Mouse (Mus musculus) kidney, adult 18-20 months (tissue): ENCODE data around the gene Dao.

ENCODE experiments used
- DNase-seq: peaks from one replicate; pipeline ENCODE4 v3.0.0; 2021

Dao gene

GRCm38 (mm10) chr5:114030652-114031051 is 27.1 kb downstream of the Dao start:
- no peak for DNase-seq

GRCm38 (mm10) chr5:114032161-114032763 is 28.8 kb downstream of the Dao start:
- no peak for DNase-seq

GRCm38 (mm10) chr5:114034393-114034792 is 30.9 kb downstream of the Dao start:
- no peak for DNase-seq

- peak; percentile 40 for DNase-seq
These were observed 31.6 kb downstream of the Dao start for GRCm38 (mm10) chr5:114035111-114035510.

GRCm38 (mm10) chr5:114040508-114040907 is 37.0 kb downstream of the Dao start:
- no peak for DNase-seq

- no peak for DNase-seq
These were observed 37.4 kb downstream of the Dao start for GRCm38 (mm10) chr5:114040911-114041310.

- DNase-seq, result no peak
These were observed 37.9 kb downstream of the Dao start for GRCm38 (mm10) chr5:114041327-114041930.

GRCm38 (mm10) chr5:114043800-114044199 is 40.3 kb downstream of the Dao start:
- DNase-seq, result no peak

GRCm38 (mm10) chr5:114045134-114045533 is 41.6 kb downstream of the Dao start:
- DNase-seq, result no peak

GRCm38 (mm10) chr5:114046151-114046550 is 42.6 kb downstream of the Dao start:
- no peak for DNase-seq

GRCm38 (mm10) chr5:114046604-114047003 is 43.1 kb downstream of the Dao start:
- no peak for DNase-seq

GRCm38 (mm10) chr5:114047182-114047581 is 43.7 kb downstream of the Dao start:
- no peak for DNase-seq

GRCm38 (mm10) chr5:114048731-114049308 is 45.3 kb downstream of the Dao start:
- no peak for DNase-seq

GRCm38 (mm10) chr5:114052246-114052761 is 48.8 kb downstream of the Dao start:
- DNase-seq, result peak; percentile 78

GRCm38 (mm10) chr5:114057129-114057731 is 53.7 kb downstream of the Dao start:
- DNase-seq, result no peak

GRCm38 (mm10) chr5:114061675-114062074 is 58.2 kb downstream of the Dao start:
- DNase-seq, result no peak

- DNase-seq, result no peak
These were observed 60.5 kb downstream of the Dao start for GRCm38 (mm10) chr5:114063958-114064357.

- no peak for DNase-seq
These were observed 61.7 kb downstream of the Dao start, which contains the start of gene Usp30 for GRCm38 (mm10) chr5:114065161-114065560. TSS of gene Usp30 (plus strand) at chr5:114065461.

GRCm38 (mm10) chr5:114066601-114067000 is 63.1 kb downstream of the Dao start:
- no peak for DNase-seq

- DNase-seq, result no peak
These were observed 64.0 kb downstream of the Dao start for GRCm38 (mm10) chr5:114067543-114067942.

GRCm38 (mm10) chr5:114067982-114068381 is 64.5 kb downstream of the Dao start:
- no peak for DNase-seq

- DNase-seq, result no peak
These were observed 67.4 kb downstream of the Dao start for GRCm38 (mm10) chr5:114070858-114071257.

- no peak for DNase-seq
These were observed 68.8 kb downstream of the Dao start for GRCm38 (mm10) chr5:114072262-114072661.
